Mouse (Mus musculus) testis, adult 2 months (tissue): ENCODE measurements around the gene Fbxo8.

ENCODE experiments used
- CTCF ChIP-seq: fragments of 200-500 bp; IDR thresholded peaks from 2 replicates; pipeline ENCODE4 v1.5.1; 2012; ENCODE audit warnings: low read depth, mild to moderate bottlenecking, inconsistent platforms, low read length, moderate library complexity; ENCODE audit not compliant: control insufficient read depth, insufficient read depth, insufficient replicate concordance
- POLR2A ChIP-seq: fragments of 200-500 bp; IDR thresholded peaks from 2 replicates; pipeline ENCODE4 v1.6.1; 2012; ENCODE audit warnings: low read depth, mild to moderate bottlenecking, inconsistent platforms, low read length, moderate library complexity; ENCODE audit not compliant: control insufficient read depth

DNA sequence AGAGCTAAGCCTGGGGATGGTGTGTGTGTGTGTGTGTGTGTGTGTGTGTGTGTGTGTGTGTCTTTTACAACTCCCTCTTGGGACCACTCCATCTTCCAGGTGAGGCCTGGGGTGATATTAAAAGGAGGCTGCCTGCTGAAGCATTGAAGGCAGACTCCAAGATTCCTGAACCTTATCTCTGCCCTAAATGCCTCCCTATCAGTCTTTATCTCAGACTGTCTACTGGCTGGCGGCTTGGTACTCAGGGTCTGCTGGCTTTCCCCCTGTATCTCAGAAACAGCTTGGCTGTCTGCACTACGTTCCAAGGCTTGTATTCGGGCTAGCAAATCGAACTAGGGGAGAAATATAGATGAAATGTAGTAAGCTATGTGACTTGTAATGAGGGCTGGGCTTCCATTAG is 68.2 kb downstream of the Fbxo8 start:
- no peak for TF ChIP-seq CTCF
- no peak for TF ChIP-seq POLR2A
